Mouse (Mus musculus): ENCODE measurements around the gene Opn3. TPM values are rescaled to one million over a fixed set of nuclear protein-coding genes. Genes with fewer than 3 reads are reported as not detected.

The Opn3 gene
- polyA plus RNA-seq, 1 experiment from 2014 or later, result 12.5 TPM

- no peaks in the 10 kb centered on the region for H3K4me1 ChIP-seq (ENCODE audit: control insufficient read depth, insufficient read depth, low read length)
- H3K36me3 ChIP-seq (ENCODE audit: control insufficient read depth, insufficient read depth, low read length), result no peaks in the 10 kb centered on the region
- WGBS (ENCODE audit: insufficient replicate concordance), result 17% methylated on average over 1 of the region's 1 CpGs
- no peak for ATAC-seq (replicated peaks; ENCODE audit: insufficient number of reproducible peaks, low FRiP score, low TSS enrichment)
- no peaks in the 10 kb centered on the region for H3K27me3 ChIP-seq (ENCODE audit: control insufficient read depth, insufficient read depth, low read length)
- no peak overlapping the region for H3K4me3 ChIP-seq (ENCODE audit: low read depth, low read length)
- H3K4me2 ChIP-seq, result no peak overlapping the region
- H3K9ac ChIP-seq (ENCODE audit: low read depth, low read length), result no peak overlapping the region
- H3K9me3 ChIP-seq (replicated peaks; ENCODE audit: control insufficient read depth, low read length), result no peaks in the 10 kb centered on the region
- no peak overlapping the region for H3K27ac ChIP-seq (ENCODE audit: low read depth, low read length)
Measured at GRCm38 (mm10) chr1:175671626-175672025, 20.9 kb downstream of the Opn3 start.

- ATAC-seq (replicated peaks; ENCODE audit: insufficient number of reproducible peaks, low FRiP score, low TSS enrichment), result no peak
- Histone ChIP-seq H3K27me3 (ENCODE audit: control insufficient read depth, insufficient read depth, low read length) (no peaks in the 10 kb centered on the region), H3K4me1 (ENCODE audit: control insufficient read depth, insufficient read depth, low read length) (no peaks in the 10 kb centered on the region), H3K36me3 (ENCODE audit: control insufficient read depth, insufficient read depth, low read length) (no peaks in the 10 kb centered on the region), H3K4me3 (ENCODE audit: low read depth, low read length) (no peak overlapping the region), H3K27ac (ENCODE audit: low read depth, low read length) (no peak overlapping the region), H3K4me2 (no peak overlapping the region), H3K9ac (ENCODE audit: low read depth, low read length) (no peak overlapping the region), H3K9me3 (replicated peaks; ENCODE audit: control insufficient read depth, low read length) (no peaks in the 10 kb centered on the region)
- 80% methylated on average over 7 of the region's 7 CpGs for WGBS (ENCODE audit: insufficient replicate concordance)
Measured at GRCm38 (mm10) chr1:175670042-175670441, 22.5 kb downstream of the Opn3 start.

DNA sequence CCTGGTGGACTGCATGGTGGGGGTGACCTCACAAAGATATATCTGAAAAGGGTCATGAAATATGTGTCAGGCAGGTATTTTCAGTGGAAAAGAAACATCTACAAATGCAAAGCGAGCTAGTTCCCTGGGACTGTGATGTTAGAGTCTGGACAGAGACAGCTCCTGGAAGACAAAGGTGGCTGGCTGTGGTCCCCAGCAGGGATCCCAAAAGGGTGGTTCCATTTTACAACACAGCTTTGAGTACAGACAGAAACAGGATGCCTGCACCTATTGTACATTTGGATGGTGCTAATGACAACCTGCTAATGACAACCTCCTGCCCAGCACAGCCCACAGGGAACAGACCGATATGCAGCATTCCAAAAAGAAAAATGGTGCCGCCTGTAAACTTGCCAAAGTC, 23.1 kb downstream of the Opn3 start:
- Histone ChIP-seq H3K4me2 (no peak overlapping the region), H3K4me3 (ENCODE audit: low read depth, low read length) (no peak overlapping the region), H3K36me3 (ENCODE audit: control insufficient read depth, insufficient read depth, low read length) (no peaks in the 10 kb centered on the region), H3K27me3 (ENCODE audit: control insufficient read depth, insufficient read depth, low read length) (no peaks in the 10 kb centered on the region), H3K27ac (ENCODE audit: low read depth, low read length) (no peak overlapping the region), H3K9ac (ENCODE audit: low read depth, low read length) (no peak overlapping the region), H3K4me1 (ENCODE audit: control insufficient read depth, insufficient read depth, low read length) (no peaks in the 10 kb centered on the region), H3K9me3 (replicated peaks; ENCODE audit: control insufficient read depth, low read length) (no peaks in the 10 kb centered on the region)
- WGBS (ENCODE audit: insufficient replicate concordance), result 90% methylated on average over 3 of the region's 3 CpGs
- no peak for ATAC-seq (replicated peaks; ENCODE audit: insufficient number of reproducible peaks, low FRiP score, low TSS enrichment)

GRCm38 (mm10) chr1:175668666-175669405, 23.7 kb downstream of the Opn3 start:
- ATAC-seq (replicated peaks; ENCODE audit: insufficient number of reproducible peaks, low FRiP score, low TSS enrichment), result 0 out of 2 replicates have a peak, but pooled peaks have one; percentile 33
- 68% methylated on average over 5 of the region's 5 CpGs for WGBS (ENCODE audit: insufficient replicate concordance)
- Histone ChIP-seq H3K4me3 (ENCODE audit: low read depth, low read length) (no peak overlapping the region), H3K27ac (ENCODE audit: low read depth, low read length) (no peak overlapping the region), H3K4me1 (ENCODE audit: control insufficient read depth, insufficient read depth, low read length) (no peaks in the 10 kb centered on the region), H3K9me3 (replicated peaks; ENCODE audit: control insufficient read depth, low read length) (no peaks in the 10 kb centered on the region), H3K9ac (ENCODE audit: low read depth, low read length) (no peak overlapping the region), H3K27me3 (ENCODE audit: control insufficient read depth, insufficient read depth, low read length) (no peaks in the 10 kb centered on the region), H3K4me2 (no peak overlapping the region), H3K36me3 (ENCODE audit: control insufficient read depth, insufficient read depth, low read length) (no peaks in the 10 kb centered on the region)

DNA sequence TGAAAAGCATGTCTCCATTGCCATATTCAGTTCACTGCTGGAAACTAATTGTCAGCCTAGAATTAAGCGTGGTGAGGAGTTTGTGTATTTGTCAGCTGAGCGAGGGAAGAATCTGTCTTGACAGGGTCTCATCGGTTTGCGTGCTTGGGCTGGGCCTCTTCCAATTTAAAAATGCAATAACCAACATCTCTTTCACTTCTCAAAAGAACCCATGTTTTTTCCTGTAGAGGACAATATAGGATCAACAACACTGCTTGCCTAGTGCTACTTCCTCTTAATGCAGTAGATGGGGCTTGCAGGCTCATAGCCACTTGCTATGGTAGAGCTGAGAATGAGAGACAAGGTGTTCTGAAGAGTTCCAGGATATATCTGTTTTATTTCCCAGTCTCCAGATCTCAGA, 32.7 kb downstream of the Opn3 start:
- no peak for ATAC-seq (replicated peaks; ENCODE audit: insufficient number of reproducible peaks, low FRiP score, low TSS enrichment)
- Histone ChIP-seq H3K27me3 (ENCODE audit: control insufficient read depth, insufficient read depth, low read length) (no peaks in the 10 kb centered on the region), H3K4me1 (ENCODE audit: control insufficient read depth, insufficient read depth, low read length) (no peaks in the 10 kb centered on the region), H3K9me3 (replicated peaks; ENCODE audit: control insufficient read depth, low read length) (no peaks in the 10 kb centered on the region), H3K36me3 (ENCODE audit: control insufficient read depth, insufficient read depth, low read length) (no peaks in the 10 kb centered on the region), H3K27ac (ENCODE audit: low read depth, low read length) (no peak overlapping the region), H3K4me3 (ENCODE audit: low read depth, low read length) (no peak overlapping the region), H3K9ac (ENCODE audit: low read depth, low read length) (no peak overlapping the region), H3K4me2 (no peak overlapping the region)
- WGBS (ENCODE audit: insufficient replicate concordance), result 84% methylated on average over 4 of the region's 4 CpGs

- H3K36me3 ChIP-seq (ENCODE audit: control insufficient read depth, insufficient read depth, low read length), result no peaks in the 10 kb centered on the region
- 87% methylated on average over 4 of the region's 4 CpGs for WGBS (ENCODE audit: insufficient replicate concordance)
- no peaks in the 10 kb centered on the region for H3K4me1 ChIP-seq (ENCODE audit: control insufficient read depth, insufficient read depth, low read length)
- H3K4me3 ChIP-seq (ENCODE audit: low read depth, low read length), result no peak overlapping the region
- no peaks in the 10 kb centered on the region for H3K27me3 ChIP-seq (ENCODE audit: control insufficient read depth, insufficient read depth, low read length)
- ATAC-seq (replicated peaks; ENCODE audit: insufficient number of reproducible peaks, low FRiP score, low TSS enrichment), result no peak
- H3K9ac ChIP-seq (ENCODE audit: low read depth, low read length), result no peak overlapping the region
- H3K9me3 ChIP-seq (replicated peaks; ENCODE audit: control insufficient read depth, low read length), result no peaks in the 10 kb centered on the region
- H3K4me2 ChIP-seq, result no peak overlapping the region
- no peak overlapping the region for H3K27ac ChIP-seq (ENCODE audit: low read depth, low read length)
Measured at GRCm38 (mm10) chr1:175648615-175649014, 44.0 kb downstream of the Opn3 start.

GRCm38 (mm10) chr1:175646952-175647351, 45.6 kb downstream of the Opn3 start:
- no peaks in the 10 kb centered on the region for H3K27me3 ChIP-seq (ENCODE audit: control insufficient read depth, insufficient read depth, low read length)
- no peaks in the 10 kb centered on the region for H3K36me3 ChIP-seq (ENCODE audit: control insufficient read depth, insufficient read depth, low read length)
- H3K9ac ChIP-seq (ENCODE audit: low read depth, low read length), result no peak overlapping the region
- H3K4me1 ChIP-seq (ENCODE audit: control insufficient read depth, insufficient read depth, low read length), result no peaks in the 10 kb centered on the region
- H3K9me3 ChIP-seq (replicated peaks; ENCODE audit: control insufficient read depth, low read length), result no peaks in the 10 kb centered on the region
- no peak overlapping the region for H3K4me2 ChIP-seq
- ATAC-seq (replicated peaks; ENCODE audit: insufficient number of reproducible peaks, low FRiP score, low TSS enrichment), result no peak
- no peak overlapping the region for H3K27ac ChIP-seq (ENCODE audit: low read depth, low read length)
- 63% methylated on average over 9 of the region's 9 CpGs for WGBS (ENCODE audit: insufficient replicate concordance)
- H3K4me3 ChIP-seq (ENCODE audit: low read depth, low read length), result no peak overlapping the region

DNA sequence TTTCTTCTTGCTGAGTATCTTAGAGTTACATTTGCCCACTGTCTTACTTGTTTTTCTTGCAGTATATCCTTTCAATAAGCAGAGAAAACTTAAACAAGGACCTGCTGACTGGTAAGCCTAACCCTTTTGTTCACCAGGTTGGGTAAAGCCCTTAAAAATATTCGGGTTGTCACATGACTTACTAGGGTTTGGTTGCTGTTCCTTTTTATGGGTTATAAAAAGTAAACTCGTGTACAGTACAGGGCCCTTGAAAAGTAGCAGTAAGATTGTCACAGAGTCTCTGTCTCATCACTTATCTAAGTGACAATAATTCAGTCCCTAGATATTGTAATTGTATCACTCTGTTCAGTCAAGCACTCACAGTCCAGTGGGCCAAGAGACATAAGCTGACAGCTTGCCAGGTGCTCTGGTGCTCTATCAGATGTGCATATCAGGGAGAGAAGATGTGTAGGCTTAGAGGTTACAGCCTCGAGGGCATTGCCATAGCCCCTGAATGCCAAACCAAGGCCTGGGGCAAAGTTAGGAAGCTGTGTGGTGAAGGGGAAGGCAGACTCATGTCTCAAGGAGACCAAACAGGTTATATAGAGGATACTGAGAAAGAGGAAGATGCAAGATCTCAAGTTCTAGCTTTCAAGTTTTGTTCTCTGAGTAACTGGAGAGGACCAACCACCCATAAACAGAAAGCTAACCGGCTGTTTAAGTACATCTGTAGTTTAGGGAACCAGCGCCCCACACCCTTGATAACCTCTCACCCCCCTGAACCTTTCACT, 48.9 kb downstream of the Opn3 start:
- Histone ChIP-seq H3K27ac (ENCODE audit: low read depth, low read length) (no peak overlapping the region), H3K36me3 (ENCODE audit: control insufficient read depth, insufficient read depth, low read length) (no peaks in the 10 kb centered on the region), H3K4me1 (ENCODE audit: control insufficient read depth, insufficient read depth, low read length) (no peaks in the 10 kb centered on the region), H3K9me3 (replicated peaks; ENCODE audit: control insufficient read depth, low read length) (no peaks in the 10 kb centered on the region), H3K4me3 (ENCODE audit: low read depth, low read length) (no peak overlapping the region), H3K4me2 (no peak overlapping the region), H3K9ac (ENCODE audit: low read depth, low read length) (no peak overlapping the region), H3K27me3 (ENCODE audit: control insufficient read depth, insufficient read depth, low read length) (no peaks in the 10 kb centered on the region)
- WGBS (ENCODE audit: insufficient replicate concordance), result 67% methylated on average over 5 of the region's 5 CpGs
- ATAC-seq (replicated peaks; ENCODE audit: insufficient number of reproducible peaks, low FRiP score, low TSS enrichment), result no peak
